Mouse (Mus musculus) heart, postnatal 0 days (tissue): ENCODE measurements around the gene Timm50. TPM values are rescaled to one million over a fixed set of nuclear protein-coding genes. Genes with fewer than 3 reads are reported as not detected.

Experiments used
- ATAC-seq: fragments of 200-750 bp; cut with Nextera tagmentation; 2 replicates; pipeline ENCODE4 v1.8.0; 2017; ENCODE audit warnings: low read depth, moderate number of reproducible peaks, moderate library complexity; ENCODE audit not compliant: insufficient read depth
- DNase-seq: peaks from one replicate; pipeline ENCODE4 v3.0.0-alpha.2; 2016; ENCODE audit warnings: low spot score
- H3K27ac ChIP-seq: fragments of 300-500 bp; sonication (generic); 2 replicates; pipeline ENCODE4 v1.5.1; 2014; ENCODE audit warnings: low read depth, mild to moderate bottlenecking
- H3K27me3 ChIP-seq: fragments of 300-500 bp; sonication (generic); 2 replicates; pipeline ENCODE4 v1.6.1; 2014; ENCODE audit warnings: low read length, mixed read lengths; ENCODE audit not compliant: control insufficient read depth, insufficient read depth
- H3K36me3 ChIP-seq: fragments of 300-500 bp; sonication (generic); replicated peaks from 2 replicates; pipeline ENCODE4 v1.6.1; 2014; ENCODE audit warnings: low read length, mixed read lengths; ENCODE audit not compliant: control insufficient read depth, insufficient read depth
- H3K4me1 ChIP-seq: fragments of 300-500 bp; sonication (generic); 2 replicates; pipeline ENCODE4 v1.6.1; 2014; ENCODE audit warnings: antibody characterized with exemption; ENCODE audit not compliant: control insufficient read depth, insufficient read depth
- H3K4me2 ChIP-seq: fragments of 300-500 bp; sonication (generic); 2 replicates; pipeline ENCODE4 v1.6.1; 2014; ENCODE audit warnings: low read depth, mild to moderate bottlenecking, low read length, moderate library complexity
- H3K4me3 ChIP-seq: fragments of 300-500 bp; sonication (generic); 2 replicates; pipeline ENCODE4 v1.5.1; 2014; ENCODE audit warnings: low read depth, low read length
- H3K9ac ChIP-seq: fragments of 300-500 bp; sonication (generic); replicated peaks from 2 replicates; pipeline ENCODE4 v1.6.1; 2014; ENCODE audit warnings: low read depth, low read length, mixed read lengths
- H3K9me3 ChIP-seq: fragments of 300-500 bp; sonication (generic); replicated peaks from 2 replicates; pipeline ENCODE4 v1.6.1; 2016; ENCODE audit warnings: low read length; ENCODE audit not compliant: control insufficient read depth
- CTCF ChIP-seq: IDR thresholded peaks from 2 replicates; pipeline ENCODE4 v1.5.1; 2016; ENCODE audit warnings: antibody characterized with exemption, control low read depth, low read depth
- EP300 ChIP-seq: IDR thresholded peaks from 2 replicates; pipeline ENCODE4 v1.6.1; 2016; ENCODE audit warnings: antibody characterized with exemption, low read depth
- WGBS: fragments of 180-500 bp; shearing (Covaris S2); extraction: QIAGEN DNeasy Blood & Tissue Kit; methylation state at CpG from one replicate; pipeline ENCODE4 v1.1.7; 2014; 5-methylcytosine and 5-hydroxymethylcytosine counted together
- polyA plus RNA-seq: library from polyadenylated mRNA; unstranded; fragments of >200 nt; fragmentation: Nextera tagmentation; extraction: Ambion mirVana; gene quantifications from 2 replicates; pipeline ENCODE4 v1.2.1, GENCODE M21; 2015
- total RNA-seq: library from RNA; depleted of rRNA; stranded (reverse); fragments of >200 nt; gene quantifications from 2 replicates; pipeline ENCODE4 v1.2.3, GENCODE M21; 2014; ENCODE audit warnings: low replicate concordance; rRNA removed

Gene Timm50
- total RNA-seq (60.6 and 69.9 TPM in 2 replicates), polyA plus RNA-seq (90.1 and 90.6 TPM in 2 replicates)

DNA sequence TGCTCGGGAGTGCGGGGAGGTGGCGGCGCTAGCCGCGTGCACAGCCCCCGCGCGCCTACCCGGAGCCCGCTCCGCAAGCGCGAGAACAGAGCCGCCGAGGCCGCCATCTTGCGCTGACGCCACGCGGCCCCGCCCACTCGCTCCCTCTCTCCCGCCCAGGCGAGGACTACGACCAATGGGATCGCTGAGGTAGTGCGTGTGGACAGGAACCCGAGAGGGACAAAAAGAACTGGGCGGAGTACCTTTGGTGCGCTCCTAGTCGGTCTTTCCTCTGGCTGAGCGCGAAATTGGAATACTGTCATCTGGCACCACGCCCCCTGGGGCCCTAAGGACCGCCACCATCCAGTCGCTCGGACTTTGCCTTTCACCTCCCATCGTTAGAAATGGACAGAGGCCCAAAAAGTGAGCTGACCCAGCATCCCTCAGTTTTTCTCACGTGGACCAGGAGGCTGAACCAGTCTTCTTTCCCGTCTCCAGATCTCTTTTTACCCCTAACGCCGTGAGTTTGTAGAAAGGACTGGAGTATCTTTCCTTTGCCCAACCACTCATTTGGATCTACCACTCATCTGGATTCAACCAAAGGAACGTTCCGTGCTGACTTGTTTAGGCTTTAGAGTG lies at the start of gene Timm50:
Gene Timm50, minus strand, starts transcription at position 147 of the 618 bp plus-strand sequence.
- peak; percentile 98 for ATAC-seq
- 0 out of 2 replicates have a peak within 1 kb of the TSS, but pooled peaks have one; percentile 36 for H3K27ac ChIP-seq
- no peaks in the 10 kb centered on the region for H3K9me3 ChIP-seq
- H3K36me3 ChIP-seq: peaks cover 58% of the 10 kb centered on the region
- peak within 1 kb of the TSS; percentile 97 for H3K4me2 ChIP-seq
- TF ChIP-seq EP300 (no peak), CTCF (no peak)
- H3K4me1 ChIP-seq: peaks cover 7% of the 10 kb centered on the region
- 1% methylated on average over 44 of the region's 45 CpGs for WGBS
- peak; percentile 98 for DNase-seq
- H3K27me3 ChIP-seq: no peaks in the 10 kb centered on the region
- H3K9ac ChIP-seq: peak within 1 kb of the TSS; percentile 79
- peak within 1 kb of the TSS; percentile 91 for H3K4me3 ChIP-seq

DNA sequence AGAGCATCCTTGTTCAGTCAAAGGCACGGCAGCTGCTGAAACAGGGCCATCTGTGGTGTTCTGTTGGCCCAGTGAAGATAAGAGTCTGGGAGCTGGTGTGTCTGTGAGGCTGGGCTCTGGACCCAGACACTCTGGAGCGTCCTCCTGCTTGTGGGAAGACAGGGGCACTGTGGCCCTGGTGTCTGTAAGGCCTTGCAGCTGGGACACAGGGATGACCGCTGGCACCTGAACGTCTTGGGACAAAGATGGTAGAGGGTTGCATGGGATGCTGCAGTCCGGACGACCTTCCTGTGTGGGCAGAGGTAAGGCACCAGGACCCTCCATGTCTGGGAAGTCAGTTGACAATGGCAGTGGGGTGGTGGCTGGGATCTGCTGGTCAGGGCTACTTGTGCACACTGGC lies 48.4 kb upstream of the Timm50 start:
- Histone ChIP-seq H3K9ac (no peak overlapping the region), H3K9me3 (no peaks in the 10 kb centered on the region), H3K36me3 (peaks cover 56% of the 10 kb centered on the region), H3K4me1 (peaks cover 13% of the 10 kb centered on the region), H3K27ac (no peak overlapping the region), H3K4me2 (no peak overlapping the region), H3K27me3 (no peaks in the 10 kb centered on the region), H3K4me3 (no peak overlapping the region)
- ATAC-seq (no peak), DNase-seq (no peak)
- TF ChIP-seq CTCF (no peak), EP300 (no peak)
- 75% methylated on average over 6 of the region's 6 CpGs for WGBS

DNA sequence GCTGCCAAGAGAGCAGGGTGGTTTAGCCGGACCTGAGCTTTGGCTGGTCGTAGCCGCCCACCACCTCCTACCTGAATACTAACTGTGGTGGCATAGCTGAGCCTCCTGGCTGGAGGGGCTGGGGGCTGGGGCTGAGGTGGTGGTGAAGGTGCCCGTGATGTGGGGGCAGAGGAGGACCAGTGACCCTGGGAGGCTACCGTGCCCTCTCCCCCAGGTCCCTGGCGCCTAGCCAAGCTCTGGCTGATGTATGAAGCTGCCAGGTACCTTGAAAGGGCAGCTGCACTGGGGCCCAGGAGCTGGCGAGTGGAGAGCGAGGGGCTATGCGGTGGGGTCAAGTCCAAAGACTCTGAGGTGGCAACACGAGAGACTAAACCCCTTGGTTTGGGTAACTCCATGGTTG lies 48.0 kb upstream of the Timm50 start:
- TF ChIP-seq CTCF (no peak), EP300 (no peak)

DNA sequence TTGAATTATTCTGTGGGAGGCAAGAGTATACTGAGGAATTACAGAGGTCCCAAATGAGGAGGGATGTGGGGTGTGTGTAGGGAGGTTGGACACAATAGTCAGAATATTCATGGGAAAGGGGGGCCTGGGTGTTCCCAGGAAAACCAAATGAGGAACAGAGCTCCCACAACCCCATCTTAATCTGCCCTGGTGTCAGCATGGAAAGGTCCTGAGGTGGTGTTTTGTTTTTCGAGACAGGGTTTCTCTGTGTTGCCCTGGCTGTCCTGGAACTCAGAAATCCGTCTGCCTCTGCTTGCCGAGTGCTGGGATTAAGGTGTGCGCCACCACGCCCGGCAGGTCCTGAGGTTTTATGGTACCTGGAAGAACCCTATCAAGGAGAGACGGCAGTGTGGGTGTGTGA lies 46.6 kb upstream of the Timm50 start:
- TF ChIP-seq CTCF: no peak
- TF ChIP-seq EP300: no peak
- Histone ChIP-seq H3K27me3 (no peaks in the 10 kb centered on the region), H3K27ac (peak overlapping the region; percentile 82), H3K9me3 (no peaks in the 10 kb centered on the region), H3K4me3 (no peak overlapping the region), H3K36me3 (peaks cover 53% of the 10 kb centered on the region), H3K4me1 (peaks cover 13% of the 10 kb centered on the region), H3K4me2 (no peak overlapping the region), H3K9ac (no peak overlapping the region)
- 54% methylated on average over 7 of the region's 7 CpGs for WGBS
- no peak for DNase-seq
- no peak for ATAC-seq

More for the DNA sequence above, 48.0 kb upstream of the Timm50 start:
- 71% methylated on average over 10 of the region's 10 CpGs for WGBS
- Histone ChIP-seq H3K27me3 (no peaks in the 10 kb centered on the region), H3K36me3 (peaks cover 51% of the 10 kb centered on the region), H3K4me1 (peaks cover 13% of the 10 kb centered on the region), H3K9me3 (no peaks in the 10 kb centered on the region), H3K4me3 (no peak overlapping the region), H3K9ac (no peak overlapping the region; the same call in 1 of the 2 replicates), H3K27ac (no peak overlapping the region), H3K4me2 (no peak overlapping the region)
- ATAC-seq: no peak
- no peak for DNase-seq

DNA sequence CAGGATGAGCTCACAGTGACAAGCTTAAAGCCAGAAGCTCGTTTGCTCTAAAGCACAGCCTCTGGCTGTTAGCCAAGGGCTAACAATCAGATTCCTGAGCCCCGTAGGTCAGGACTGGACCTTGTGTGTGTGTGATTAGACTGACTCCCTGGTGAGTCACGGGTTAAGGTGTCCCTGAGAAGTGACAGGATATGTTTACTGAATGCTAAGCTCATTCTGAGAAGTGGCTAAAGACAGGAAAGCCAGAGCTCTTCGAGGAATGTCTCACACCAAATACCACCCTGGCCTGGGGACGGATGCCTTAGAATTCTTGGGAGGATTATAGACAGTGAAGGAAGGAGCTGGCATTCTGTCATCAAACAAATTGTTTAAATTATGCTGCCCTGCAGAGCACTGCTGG lies 46.1 kb upstream of the Timm50 start:
- Histone ChIP-seq H3K4me1 (peaks cover 13% of the 10 kb centered on the region), H3K4me2 (no peak overlapping the region), H3K9ac (no peak overlapping the region), H3K4me3 (no peak overlapping the region), H3K9me3 (no peaks in the 10 kb centered on the region), H3K27ac (peak overlapping the region; percentile 82), H3K36me3 (peaks cover 57% of the 10 kb centered on the region), H3K27me3 (no peaks in the 10 kb centered on the region)
- whole genome bisulfite sequencing: 3% methylated on average over 5 of the region's 5 CpGs
- TF ChIP-seq EP300 (no peak), CTCF (no peak)
- ATAC-seq: peak; percentile 56
- peak; percentile 68 for DNase-seq
